Mouse (Mus musculus) cerebellum, postnatal 4 days (tissue): Measurements from ENCODE around the gene Slc22a14.
"Not testable (repeated sequence)": the region's sequence is repeated elsewhere in the genome, so short reads cannot be mapped to it uniquely, and the experiment has no call there.

Source experiments
- DNase-seq, 2 experiments: peaks; one replicate each; pipeline ENCODE4 v3.0.0; 2022; ENCODE audit warnings: low spot score in 2 of 2, mixed read lengths in 1 of 2

Slc22a14 gene

GRCm38 (mm10) chr9:119365284-119365683, at the start of gene Slc22a14:
Slc22a14 (minus strand) TSS chr9:119365553.
- no peak for DNase-seq

- DNase-seq: no peak
Observed at GRCm38 (mm10) chr9:119409864-119410263, 44.5 kb upstream of the Slc22a14 start.

GRCm38 (mm10) chr9:119408898-119409664, 43.7 kb upstream of the Slc22a14 start:
- no peak for DNase-seq

- no peak for DNase-seq
Observed at GRCm38 (mm10) chr9:119407884-119408283, 42.5 kb upstream of the Slc22a14 start.

- DNase-seq: no peak
Observed at GRCm38 (mm10) chr9:119404090-119404489, 38.7 kb upstream of the Slc22a14 start.

- peak; percentile 22 to 48 for DNase-seq
Observed at GRCm38 (mm10) chr9:119403236-119403641, 37.9 kb upstream of the Slc22a14 start.

GRCm38 (mm10) chr9:119402253-119403235, 37.2 kb upstream of the Slc22a14 start:
- peak; percentile 29 to 52 for DNase-seq

GRCm38 (mm10) chr9:119401801-119402214, 36.5 kb upstream of the Slc22a14 start, which contains the start of gene Acvr2b:
Acvr2b (plus strand) TSS chr9:119402118.
- DNase-seq: peak; percentile 79 to 95

- DNase-seq: no peak
Observed at GRCm38 (mm10) chr9:119401351-119401750, 36.0 kb upstream of the Slc22a14 start.

- DNase-seq: no peak
Observed at GRCm38 (mm10) chr9:119394808-119395207, 29.5 kb upstream of the Slc22a14 start.

GRCm38 (mm10) chr9:119390214-119390613, 24.9 kb upstream of the Slc22a14 start:
- no peak for DNase-seq

GRCm38 (mm10) chr9:119388956-119389355, 23.6 kb upstream of the Slc22a14 start:
- DNase-seq: no peak

- DNase-seq: no peak
Observed at GRCm38 (mm10) chr9:119382603-119383002, 17.2 kb upstream of the Slc22a14 start.

- DNase-seq: no peak
Observed at GRCm38 (mm10) chr9:119378231-119378630, 12.9 kb upstream of the Slc22a14 start.

- DNase-seq: no peak
Observed at GRCm38 (mm10) chr9:119375556-119375955, 10.2 kb upstream of the Slc22a14 start.

- no peak for DNase-seq
Observed at GRCm38 (mm10) chr9:119375008-119375407, 9.7 kb upstream of the Slc22a14 start.

GRCm38 (mm10) chr9:119371251-119371650, 5.9 kb upstream of the Slc22a14 start:
- DNase-seq: no peak

GRCm38 (mm10) chr9:119370770-119371169, 5.4 kb upstream of the Slc22a14 start:
- not testable (repeated sequence) for DNase-seq

- DNase-seq: no peak
Observed at GRCm38 (mm10) chr9:119368367-119368766, 3.0 kb upstream of the Slc22a14 start.

- no peak for DNase-seq
Observed at GRCm38 (mm10) chr9:119363229-119363628, 2.1 kb downstream of the Slc22a14 start.

- DNase-seq: no peak
Observed at GRCm38 (mm10) chr9:119361416-119361815, 3.9 kb downstream of the Slc22a14 start.

GRCm38 (mm10) chr9:119358058-119358429, 7.3 kb downstream of the Slc22a14 start:
- DNase-seq: no peak
